Mouse (Mus musculus): ENCODE results near the gene Zfhx2. TPM values are rescaled to one million over a fixed set of nuclear protein-coding genes. Genes with fewer than 3 reads are reported as not detected.

The Zfhx2 gene
- total and polyA plus RNA-seq, 3 experiments, result 0.42 to 3.2 TPM; not detected in 1

DNA sequence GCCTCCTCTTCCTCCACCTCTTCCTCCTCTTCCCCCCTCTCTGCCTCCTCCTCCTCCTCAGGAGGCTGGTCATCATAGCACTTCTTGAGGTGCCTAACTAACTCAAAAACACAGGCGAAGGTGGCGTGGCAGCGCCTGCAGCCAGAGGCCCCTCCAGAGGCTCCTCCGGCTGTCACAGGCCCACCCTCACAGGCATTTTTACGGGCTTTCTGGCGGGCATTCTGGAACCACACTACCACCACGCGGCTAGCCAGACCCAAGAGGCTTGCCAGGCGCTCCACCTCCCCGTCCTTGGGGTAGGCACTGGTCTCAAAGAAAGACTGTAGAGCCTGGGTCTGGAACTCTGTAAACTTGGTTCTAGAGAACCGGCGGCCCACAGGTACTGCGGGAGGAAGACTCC, 26.7 kb downstream of the Zfhx2 start:
- no peak for TF ChIP-seq TAL1 (IDR thresholded peaks at IDR 0.05; ENCODE audit: low read length)
- H3K36me3 ChIP-seq (ENCODE audit: control insufficient read depth in 1 of 2, insufficient read depth in 2 of 2, low read length in 2 of 2), result peaks cover 0 to 7% of the 10 kb centered on the region in 2 experiments; a peak in 2 of 4 replicates
- no peaks in the 10 kb centered on the region for H3K9me3 ChIP-seq (replicated peaks; ENCODE audit: insufficient read depth, low read length)
- H3K4me1 ChIP-seq (ENCODE audit: control insufficient read depth in 1 of 2, insufficient read depth in 2 of 2, low read length in 2 of 2), result peaks cover 0 to 8% of the 10 kb centered on the region in 2 experiments; a peak in 3 of 4 replicates
- H3K27ac ChIP-seq (ENCODE audit: control insufficient read depth, low read depth, low read length), result no peak overlapping the region
- no peaks in the 10 kb centered on the region for H3K79me2 ChIP-seq (ENCODE audit: control insufficient read depth, insufficient read depth, low read length, poor library complexity)
- H3K9ac ChIP-seq (ENCODE audit: control insufficient read depth, low read depth, low read length, poor library complexity, severe bottlenecking), result no peak overlapping the region
- DNase-seq (ENCODE audit: low read depth, low spot score), result no peak
- H3K4me3 ChIP-seq (ENCODE audit: control insufficient read depth in 1 of 2, insufficient read depth in 1 of 2, low read depth in 2 of 2, low read length in 2 of 2), result no peak overlapping the region
- no peaks in the 10 kb centered on the region for H3K27me3 ChIP-seq (ENCODE audit: control insufficient read depth in 1 of 2, insufficient read depth in 2 of 2, low read length in 2 of 2)

DNA sequence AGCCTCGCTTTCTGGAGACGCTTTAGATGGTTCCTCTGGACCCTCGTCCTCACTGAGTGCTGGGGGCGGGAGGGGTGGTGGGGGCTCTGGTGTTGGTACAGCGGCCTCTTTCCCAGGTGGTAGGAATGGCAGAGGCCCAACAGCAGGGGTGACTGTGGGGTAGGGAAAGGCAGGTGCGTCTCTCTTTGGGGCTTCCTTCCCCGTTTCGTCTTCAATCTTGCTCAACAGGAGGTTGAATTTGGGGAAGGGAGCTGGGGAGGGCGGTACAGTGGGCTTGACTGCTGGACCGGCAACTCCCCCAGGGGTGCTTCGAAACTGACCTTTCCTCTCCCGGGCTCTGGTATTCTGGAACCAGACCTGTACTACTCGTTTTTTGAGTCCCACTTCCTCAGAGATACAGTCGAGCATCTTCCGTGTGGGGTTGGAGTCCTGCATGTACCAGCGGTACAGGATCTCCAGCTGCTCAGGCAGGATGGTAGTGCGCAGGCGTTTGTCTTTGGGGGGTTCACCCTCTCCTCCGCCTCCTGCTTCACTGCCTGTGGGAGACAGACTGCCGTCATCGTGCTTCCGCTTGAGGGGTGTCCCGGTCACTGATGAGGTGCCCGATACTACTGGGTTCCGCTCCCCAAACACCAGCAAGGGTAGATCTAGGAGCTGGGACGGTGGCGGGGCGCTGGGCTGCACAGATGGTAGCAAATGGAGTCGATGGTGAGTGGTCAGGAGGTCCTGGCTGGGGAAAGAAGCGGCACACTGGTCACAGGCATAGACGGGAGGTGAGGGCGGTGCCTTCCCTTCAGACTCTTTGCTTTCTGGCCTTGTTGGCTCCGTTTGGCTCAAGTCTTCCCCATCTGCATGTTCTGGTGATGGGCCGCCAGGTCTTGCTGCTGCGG, 27.4 kb downstream of the Zfhx2 start:
- Histone ChIP-seq H3K36me3 (ENCODE audit: control insufficient read depth in 1 of 2, insufficient read depth in 2 of 2, low read length in 2 of 2) (peaks cover 0 to 7% of the 10 kb centered on the region in 2 experiments; a peak in 2 of 4 replicates), H3K9ac (ENCODE audit: control insufficient read depth, low read depth, low read length, poor library complexity, severe bottlenecking) (no peak overlapping the region), H3K4me1 (ENCODE audit: control insufficient read depth in 1 of 2, insufficient read depth in 2 of 2, low read length in 2 of 2) (peaks cover 0 to 8% of the 10 kb centered on the region in 2 experiments; a peak in 3 of 4 replicates), H3K27me3 (ENCODE audit: control insufficient read depth in 1 of 2, insufficient read depth in 2 of 2, low read length in 2 of 2) (no peaks in the 10 kb centered on the region), H3K9me3 (replicated peaks; ENCODE audit: insufficient read depth, low read length) (no peaks in the 10 kb centered on the region), H3K27ac (ENCODE audit: control insufficient read depth, low read depth, low read length) (no peak overlapping the region), H3K4me3 (ENCODE audit: control insufficient read depth in 1 of 2, insufficient read depth in 1 of 2, low read depth in 2 of 2, low read length in 2 of 2) (no peak overlapping the region), H3K79me2 (ENCODE audit: control insufficient read depth, insufficient read depth, low read length, poor library complexity) (no peaks in the 10 kb centered on the region)
- TF ChIP-seq USF2 (IDR thresholded peaks at IDR 0.05; ENCODE audit: borderline replicate concordance in 1 of 2, insufficient read depth in 1 of 2, low read depth in 1 of 2, low read length in 2 of 2) (no peak), MAZ (IDR thresholded peaks at IDR 0.05; ENCODE audit: low read depth, low read length) (no peak), E2F4 (IDR thresholded peaks at IDR 0.05; ENCODE audit: borderline replicate concordance, low read depth, low read length) (no peak)
- no peak for DNase-seq (ENCODE audit: low read depth, low spot score)

DNA sequence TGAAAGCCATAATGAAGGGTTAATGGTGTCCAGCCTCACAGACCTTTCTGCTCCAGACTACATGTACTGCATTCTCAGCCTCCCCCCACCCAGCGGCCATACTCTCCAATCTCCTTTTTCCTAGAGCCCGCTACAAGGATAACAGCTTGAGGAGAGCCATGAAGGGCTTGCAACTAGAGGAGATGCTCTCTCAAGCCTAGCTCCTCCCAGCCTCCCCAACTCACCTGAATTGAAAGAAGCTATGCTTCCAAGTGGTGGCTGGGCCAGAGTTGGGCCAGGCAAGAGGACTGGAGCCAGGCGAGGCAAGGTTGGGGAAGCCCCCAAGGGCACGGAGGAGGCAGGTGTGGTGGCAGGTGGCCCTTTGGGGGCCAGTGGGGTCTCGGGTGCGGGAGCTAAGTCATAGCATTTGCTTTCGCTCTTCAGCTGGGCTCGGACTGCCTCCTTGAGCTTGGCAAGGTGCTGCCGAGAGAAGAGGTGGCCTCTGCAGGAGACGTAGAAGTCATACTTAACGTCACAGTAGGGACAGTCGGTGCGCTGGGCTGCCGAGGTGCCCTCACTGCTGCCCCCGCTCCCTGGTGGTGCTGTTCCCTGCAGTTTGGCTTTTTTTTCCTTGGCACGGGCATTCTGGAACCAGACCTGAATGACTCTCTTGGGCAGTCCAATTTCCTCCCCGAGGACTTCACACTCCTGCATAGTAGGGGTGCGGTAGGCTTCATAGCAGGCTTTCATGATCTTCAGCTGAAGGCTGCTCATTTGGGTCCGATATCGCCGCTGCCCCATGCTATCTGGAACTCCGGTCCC, 28.3 kb downstream of the Zfhx2 start:
- no peak overlapping the region for H3K9ac ChIP-seq (ENCODE audit: control insufficient read depth, low read depth, low read length, poor library complexity, severe bottlenecking)
- no peak overlapping the region for H3K4me3 ChIP-seq (ENCODE audit: control insufficient read depth in 1 of 2, insufficient read depth in 1 of 2, low read depth in 2 of 2, low read length in 2 of 2)
- no peaks in the 10 kb centered on the region for H3K9me3 ChIP-seq (replicated peaks; ENCODE audit: insufficient read depth, low read length)
- H3K4me1 ChIP-seq (ENCODE audit: control insufficient read depth in 1 of 2, insufficient read depth in 2 of 2, low read length in 2 of 2), result peaks cover 0 to 8% of the 10 kb centered on the region in 2 experiments; a peak in 3 of 4 replicates
- no peak for DNase-seq (ENCODE audit: low read depth, low spot score)
- H3K27ac ChIP-seq (ENCODE audit: control insufficient read depth, low read depth, low read length), result no peak overlapping the region
- H3K79me2 ChIP-seq (ENCODE audit: control insufficient read depth, insufficient read depth, low read length, poor library complexity), result no peaks in the 10 kb centered on the region
- no peak for TF ChIP-seq RAD21 (IDR thresholded peaks at IDR 0.05; ENCODE audit: low read depth, low read length)
- no peak for TF ChIP-seq ETS1 (IDR thresholded peaks at IDR 0.05; ENCODE audit: low read depth, low read length)
- no peak for TF ChIP-seq POLR2AphosphoS5 (IDR thresholded peaks at IDR 0.05; ENCODE audit: borderline replicate concordance, low read depth, low read length)
- no peak for TF ChIP-seq JUND (IDR thresholded peaks at IDR 0.05; ENCODE audit: low read depth, low read length)
- no peak for TF ChIP-seq MEF2A (IDR thresholded peaks at IDR 0.05; ENCODE audit: extremely low read depth, insufficient replicate concordance, low read depth, low read length, poor library complexity, severe bottlenecking)
- TF ChIP-seq ZC3H11A (IDR thresholded peaks at IDR 0.05; ENCODE audit: low read depth, low read length), result no peak
- H3K36me3 ChIP-seq (ENCODE audit: control insufficient read depth in 1 of 2, insufficient read depth in 2 of 2, low read length in 2 of 2), result peaks cover 0 to 10% of the 10 kb centered on the region in 2 experiments; a peak in 2 of 4 replicates
- no peaks in the 10 kb centered on the region for H3K27me3 ChIP-seq (ENCODE audit: control insufficient read depth in 1 of 2, insufficient read depth in 2 of 2, low read length in 2 of 2)

Data from MEL (cell line).